Mouse (Mus musculus): ENCODE measurements around the gene Gm28374. TPM values are rescaled to one million over a fixed set of nuclear protein-coding genes. Genes with fewer than 3 reads are reported as not detected.

Gm28374 gene
- polyA plus RNA-seq (2015; fragmentation: Nextera tagmentation; extraction: Ambion mirVana), result 0.75 TPM in 1 of 2 replicates, not detected in the other

DNA sequence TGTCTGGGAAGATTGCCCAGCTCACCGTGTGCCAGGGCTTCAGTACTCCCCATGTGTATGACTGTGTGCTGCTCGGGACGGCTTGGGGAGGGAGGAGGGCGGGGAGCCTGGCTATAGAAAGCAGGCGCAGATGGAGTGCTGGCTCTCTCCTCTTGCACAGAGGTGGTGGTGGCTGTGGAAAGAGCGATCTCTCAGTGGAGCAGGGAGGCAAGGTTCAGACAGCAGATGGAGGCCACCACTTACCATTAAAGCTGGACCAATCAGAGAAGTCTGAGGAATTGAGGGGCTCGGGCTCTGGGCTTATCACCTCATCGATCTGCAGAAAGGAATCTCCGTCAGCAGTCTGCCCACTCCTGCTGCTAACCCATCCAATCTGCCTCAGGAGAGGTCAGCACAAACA lies at the start of gene Gm28374:
Gene Gm28374, minus strand, starts transcription at position 101 of the 400 bp plus-strand sequence.

DNA sequence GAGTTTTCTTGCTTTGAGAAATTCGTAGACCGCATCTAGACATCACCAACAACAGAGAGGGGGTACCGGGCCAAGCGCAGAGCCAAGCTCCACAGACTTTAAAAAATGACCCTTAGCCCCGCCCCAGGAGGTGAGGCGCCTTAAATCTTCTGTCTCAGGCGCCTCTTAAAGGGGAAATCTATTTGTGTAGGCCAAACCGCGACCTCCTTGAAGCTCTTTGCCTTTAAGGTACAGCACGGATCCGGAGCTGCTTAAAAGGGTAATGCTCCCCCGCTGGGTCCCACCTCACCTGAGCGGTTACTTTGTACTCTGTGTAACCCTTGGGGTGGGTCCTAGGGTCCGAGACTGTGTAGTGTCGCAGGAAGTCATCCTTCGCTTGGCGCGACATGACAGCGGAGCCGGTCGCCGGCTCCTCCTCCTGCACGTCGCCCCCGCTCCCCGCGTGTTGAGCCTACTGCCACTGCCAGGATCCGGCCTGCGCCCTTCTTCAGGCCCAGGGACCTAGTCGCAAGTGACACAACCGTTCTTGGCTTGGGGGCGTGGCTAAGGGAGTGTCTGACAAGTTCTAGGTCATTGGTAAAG lies 45.8 kb upstream of the Gm28374 start, which contains the start of gene Snx15:
Gene Snx15, minus strand, starts transcription at position 545 of the 582 bp plus-strand sequence.

DNA sequence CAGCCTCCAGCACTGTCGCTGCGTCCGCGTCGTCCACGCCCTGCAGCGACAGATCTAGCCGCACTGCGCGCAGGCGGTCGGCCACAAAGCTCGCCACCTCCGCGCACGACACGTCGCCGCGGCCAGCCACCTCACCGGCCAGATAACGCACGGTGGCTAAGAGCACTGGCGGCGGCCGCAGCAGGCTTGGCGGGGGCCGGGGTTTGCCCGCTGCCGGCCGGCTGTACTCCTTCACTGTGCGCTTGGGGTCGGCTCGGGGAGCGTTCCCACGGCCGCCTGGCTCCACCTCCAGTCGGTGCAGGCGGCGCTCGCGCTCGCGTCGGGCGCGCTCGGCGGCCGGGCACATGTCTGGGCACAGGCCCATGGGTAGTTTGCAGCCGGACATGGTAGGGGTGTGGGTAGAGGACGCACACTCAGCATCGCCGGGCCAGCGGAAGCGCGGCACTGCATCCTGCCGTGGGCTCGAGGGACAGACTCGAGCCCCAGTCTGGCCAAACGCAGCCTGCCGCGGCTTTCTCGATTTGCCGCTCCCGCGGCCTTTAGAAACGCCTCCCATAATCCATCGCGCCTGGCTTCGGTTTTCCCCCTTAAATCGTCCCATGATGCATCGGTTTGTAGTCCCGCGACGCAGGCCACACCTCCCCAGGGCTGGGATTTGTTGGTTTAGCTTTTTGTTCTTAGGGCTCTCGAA lies 36.1 kb upstream of the Gm28374 start, which contains the start of gene Sac3d1:
Gene Sac3d1, minus strand, starts transcription at position 665 of the 691 bp plus-strand sequence.

DNA sequence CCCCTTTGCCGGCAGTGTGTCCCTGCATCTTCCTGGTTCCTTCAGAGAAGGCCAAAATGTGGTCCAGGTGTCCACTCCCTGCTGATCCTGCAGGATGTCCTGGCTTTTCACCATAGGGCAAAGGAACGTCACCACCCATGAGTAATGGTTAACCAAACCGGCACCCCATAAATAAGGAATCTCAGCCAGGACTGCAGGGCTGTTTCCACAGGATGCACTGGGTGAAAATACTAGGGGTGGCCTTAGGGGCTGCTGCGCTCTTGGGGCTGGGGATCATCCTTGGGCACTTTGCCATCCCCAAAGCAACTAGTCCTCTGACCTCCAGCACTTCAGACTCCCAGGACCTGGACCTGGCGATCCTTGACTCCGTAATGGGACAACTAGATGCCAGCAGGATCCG lies 23.5 kb upstream of the Gm28374 start, which contains the start of gene Naaladl1:
Gene Naaladl1, plus strand, starts transcription at position 197 of the 400 bp plus-strand sequence.

DNA sequence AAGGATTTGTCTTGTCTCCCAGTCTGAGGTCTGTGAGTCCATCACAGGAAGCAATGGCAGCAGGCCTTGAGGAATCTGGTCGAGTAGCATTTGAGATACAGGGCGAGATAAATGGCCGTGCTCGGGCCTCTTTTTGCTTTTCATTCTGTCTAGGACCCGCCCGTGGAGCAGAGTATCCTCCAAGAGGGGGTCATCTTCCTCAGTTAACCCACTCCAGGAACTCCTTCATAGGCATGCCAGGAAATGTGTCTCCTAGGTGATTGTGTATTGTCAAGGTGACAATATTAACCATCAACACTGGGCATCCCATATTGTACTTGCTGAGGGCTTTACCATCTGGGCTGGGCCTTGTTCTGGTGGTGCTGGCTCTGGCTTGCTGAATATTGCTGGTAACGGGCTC lies 12.1 kb upstream of the Gm28374 start, which contains the start of gene AC131692.1:
Gene AC131692.1, plus strand, starts transcription at position 301 of the 400 bp plus-strand sequence.

DNA sequence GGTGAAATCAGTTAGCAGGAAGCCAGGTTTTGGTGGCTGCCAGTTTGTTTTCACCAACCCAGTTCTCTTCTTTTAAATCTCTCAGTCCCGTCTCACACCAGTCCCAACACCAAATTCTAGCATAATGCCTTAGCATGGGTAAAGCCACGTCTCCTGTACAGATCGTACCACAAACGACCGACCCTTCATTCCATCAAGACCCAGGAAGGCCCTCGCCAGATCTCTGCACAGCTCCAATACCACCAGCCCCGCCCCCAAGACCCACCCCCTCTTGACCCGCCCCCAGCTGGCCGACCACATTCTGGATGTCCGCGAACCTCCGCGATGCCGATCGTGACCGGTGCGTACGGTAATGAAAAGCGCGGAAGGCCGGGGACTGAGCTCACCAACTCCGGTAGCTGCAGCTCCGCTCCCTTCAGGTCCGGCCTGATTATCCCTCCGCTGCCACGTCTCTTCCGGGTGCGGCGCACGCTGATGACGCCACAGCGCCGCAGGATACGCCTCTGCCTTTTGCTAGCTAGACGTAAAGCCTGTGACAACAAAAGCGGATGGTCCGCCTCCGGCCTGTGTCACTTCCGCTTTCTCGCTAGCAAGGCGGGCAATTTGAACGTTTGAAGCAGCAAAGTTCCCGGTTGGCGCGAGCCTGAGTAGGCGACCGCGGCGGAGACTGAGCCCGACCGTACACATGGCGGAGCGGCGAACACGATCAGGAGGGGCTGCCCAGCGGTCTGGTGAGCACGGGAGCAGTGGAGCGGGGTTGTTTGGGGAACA lies 2.6 kb upstream of the Gm28374 start, which contains the start of the genes Zfpl1 and Cdca5:
Gene Zfpl1, minus strand, starts transcription at position 479 of the 771 bp plus-strand sequence.
Gene Cdca5, plus strand, starts transcription at position 506 of the 771 bp plus-strand sequence.

DNA sequence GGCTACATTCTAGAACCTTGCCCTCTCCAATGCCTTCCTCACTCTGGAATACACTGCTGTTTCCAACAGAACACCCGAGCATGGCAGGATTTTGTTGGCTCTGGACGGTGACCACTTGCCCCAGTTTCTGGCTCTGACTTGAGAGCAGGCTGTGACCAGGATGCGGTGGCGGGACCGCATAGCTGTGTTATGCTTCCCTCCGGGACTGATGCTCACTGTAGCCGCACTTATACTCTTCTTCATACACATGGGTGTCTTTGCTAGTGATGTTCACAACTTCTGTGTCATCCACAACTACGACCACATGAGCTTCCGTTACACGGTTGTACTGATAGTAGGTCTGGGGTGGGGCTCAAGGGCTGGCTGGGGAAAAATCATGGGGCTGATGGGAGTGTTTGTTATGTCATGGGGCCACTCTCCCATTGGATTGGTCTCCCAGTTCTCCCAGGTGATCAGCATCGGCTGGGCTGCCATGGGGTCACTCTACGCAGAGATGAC lies 2.0 kb downstream of the Gm28374 start, which contains the start of gene Tmem262:
Gene Tmem262, plus strand, starts transcription at position 51 of the 498 bp plus-strand sequence.

DNA sequence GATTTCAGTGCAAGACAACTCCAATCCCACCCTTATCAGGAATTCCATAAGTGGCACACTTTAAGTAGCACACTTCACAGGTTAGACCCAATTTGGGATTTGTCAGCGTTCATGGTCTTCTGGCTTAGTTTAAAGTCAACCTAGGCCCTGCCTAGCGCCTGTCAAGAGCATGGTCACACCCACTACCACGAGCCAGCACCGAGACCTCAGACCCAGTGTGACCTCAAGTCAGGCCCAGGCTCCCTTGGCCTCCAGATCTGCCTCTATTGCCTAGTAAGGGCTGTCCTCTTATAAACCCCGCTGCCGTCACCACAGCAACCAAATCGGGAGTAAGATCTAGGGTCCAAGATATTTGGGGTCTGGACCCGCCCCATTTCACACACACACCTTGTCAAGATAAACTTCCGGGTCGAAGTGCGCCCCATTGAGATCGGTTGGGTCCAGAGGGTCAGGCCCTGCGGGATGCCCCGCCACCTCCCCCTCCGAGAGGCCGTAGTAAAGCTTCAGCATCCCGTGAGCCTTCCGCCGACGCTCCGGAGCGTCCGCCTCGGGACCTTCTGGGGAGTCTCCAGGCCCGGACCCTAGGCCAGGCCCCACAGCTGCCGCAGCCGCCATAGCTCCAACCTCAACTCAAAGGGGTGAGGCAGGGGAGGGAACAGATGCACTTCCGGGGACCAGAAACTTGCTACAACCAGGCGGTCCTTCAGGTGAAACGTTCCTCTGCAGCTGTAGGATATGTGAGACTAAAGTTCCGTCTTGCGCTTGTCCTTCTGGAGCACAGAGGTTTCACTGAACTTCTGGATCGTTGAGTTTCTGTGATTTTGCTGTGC lies 5.3 kb downstream of the Gm28374 start, which contains the start of gene Vps51:
Gene Vps51, minus strand, starts transcription at position 668 of the 830 bp plus-strand sequence.

DNA sequence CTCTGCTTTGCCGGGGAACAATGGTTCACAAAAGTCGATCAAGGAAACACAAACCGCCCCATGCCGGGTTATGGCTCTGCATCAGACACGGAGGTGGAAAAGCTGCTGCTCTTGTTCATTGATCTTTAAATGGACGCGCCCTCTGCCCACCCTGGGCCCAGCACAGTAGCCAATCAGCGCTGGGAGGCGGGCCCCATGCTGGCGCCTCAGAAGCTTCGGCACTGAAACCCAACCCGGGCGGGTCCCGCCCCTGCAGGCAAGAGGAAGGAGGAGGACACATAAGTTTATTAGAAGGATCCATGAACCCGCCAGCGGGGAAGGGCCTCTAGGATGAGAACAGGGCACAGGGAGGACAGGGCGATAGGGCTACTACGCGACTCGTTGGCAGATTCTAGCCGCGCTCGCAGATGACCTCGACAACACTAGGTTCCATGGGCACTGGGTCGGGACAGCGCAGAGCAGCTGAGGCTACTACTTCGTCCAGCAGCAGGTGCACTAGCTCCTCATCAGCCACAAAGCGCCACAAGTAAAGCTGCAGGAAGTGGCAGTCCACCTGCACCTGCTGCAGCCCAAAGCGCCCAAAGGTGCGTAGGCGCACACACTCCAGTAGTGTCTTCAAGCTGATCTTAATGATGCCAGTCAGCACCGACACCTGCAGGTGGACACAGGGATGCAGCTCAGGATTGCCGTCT lies 14.2 kb downstream of the Gm28374 start, which contains the start of gene Tm7sf2:
Gene Tm7sf2, minus strand, starts transcription at position 650 of the 692 bp plus-strand sequence.

DNA sequence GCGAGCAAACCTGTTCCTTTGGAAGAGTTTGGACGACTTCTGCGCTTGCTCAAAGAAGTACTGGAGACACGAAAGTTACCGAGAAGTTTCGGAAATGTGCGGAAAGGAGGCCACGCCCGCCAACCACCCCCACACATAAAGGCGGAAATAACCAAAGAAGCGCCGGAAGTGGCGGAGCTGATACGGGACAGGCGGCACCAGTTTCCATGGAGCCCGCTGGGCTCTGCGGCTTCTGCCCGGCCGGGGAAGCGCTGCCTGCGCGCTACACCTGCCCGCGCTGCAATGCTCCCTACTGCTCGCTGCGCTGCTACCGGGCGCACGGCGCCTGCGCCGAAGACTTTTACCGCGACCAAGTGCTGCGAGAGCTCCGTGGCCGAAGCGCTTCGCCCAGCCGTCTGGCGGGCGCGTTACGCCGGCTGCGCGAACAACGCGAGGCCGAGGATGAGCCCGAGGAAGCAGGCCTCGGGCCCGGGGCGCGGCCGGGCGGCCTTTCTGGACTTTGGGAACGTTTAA lies 21.0 kb downstream of the Gm28374 start, which contains the start of gene Znhit2:
Gene Znhit2, plus strand, starts transcription at position 172 of the 513 bp plus-strand sequence.

DNA sequence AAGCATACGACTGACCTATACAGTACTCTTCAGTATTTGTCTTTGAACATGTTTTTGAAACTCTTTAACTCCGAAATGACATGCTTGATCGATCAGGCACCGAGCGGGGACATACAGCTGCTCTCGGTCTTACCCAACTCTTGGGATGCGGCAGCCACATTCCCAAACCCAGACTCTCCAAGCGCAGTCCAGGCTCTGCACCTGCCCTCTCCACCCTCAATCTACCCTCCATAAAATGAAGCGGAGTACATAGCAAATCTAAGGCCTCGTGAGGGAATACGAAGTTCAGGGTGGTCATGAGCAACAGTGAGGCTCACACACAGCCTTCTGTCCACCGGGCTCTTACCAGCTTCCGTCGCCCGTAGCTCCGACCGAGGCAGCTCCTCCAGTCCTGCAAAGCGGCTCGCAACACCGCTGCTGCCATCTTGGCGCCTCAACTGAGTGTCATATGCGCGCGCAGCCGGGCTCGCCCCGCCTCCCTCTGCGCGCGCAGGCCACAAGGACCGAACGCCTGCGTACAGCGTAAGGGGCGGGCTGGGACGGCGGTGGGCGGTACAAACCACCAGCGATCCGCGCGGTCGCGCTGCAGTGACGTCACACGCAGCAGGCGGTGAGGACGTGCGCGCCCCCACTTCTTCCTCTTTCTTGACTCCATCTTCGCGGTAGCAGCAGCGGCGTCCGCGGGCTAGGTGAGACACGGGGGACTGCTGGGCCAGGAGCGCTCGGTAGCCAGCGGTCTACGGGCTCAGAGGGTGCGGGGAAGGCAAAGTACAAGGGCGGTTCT lies 24.6 kb downstream of the Gm28374 start, which contains the start of the genes Mrpl49 and Fau:
Gene Mrpl49, minus strand, starts transcription at position 473 of the 784 bp plus-strand sequence.
Gene Fau, plus strand, starts transcription at position 532 of the 784 bp plus-strand sequence.

DNA sequence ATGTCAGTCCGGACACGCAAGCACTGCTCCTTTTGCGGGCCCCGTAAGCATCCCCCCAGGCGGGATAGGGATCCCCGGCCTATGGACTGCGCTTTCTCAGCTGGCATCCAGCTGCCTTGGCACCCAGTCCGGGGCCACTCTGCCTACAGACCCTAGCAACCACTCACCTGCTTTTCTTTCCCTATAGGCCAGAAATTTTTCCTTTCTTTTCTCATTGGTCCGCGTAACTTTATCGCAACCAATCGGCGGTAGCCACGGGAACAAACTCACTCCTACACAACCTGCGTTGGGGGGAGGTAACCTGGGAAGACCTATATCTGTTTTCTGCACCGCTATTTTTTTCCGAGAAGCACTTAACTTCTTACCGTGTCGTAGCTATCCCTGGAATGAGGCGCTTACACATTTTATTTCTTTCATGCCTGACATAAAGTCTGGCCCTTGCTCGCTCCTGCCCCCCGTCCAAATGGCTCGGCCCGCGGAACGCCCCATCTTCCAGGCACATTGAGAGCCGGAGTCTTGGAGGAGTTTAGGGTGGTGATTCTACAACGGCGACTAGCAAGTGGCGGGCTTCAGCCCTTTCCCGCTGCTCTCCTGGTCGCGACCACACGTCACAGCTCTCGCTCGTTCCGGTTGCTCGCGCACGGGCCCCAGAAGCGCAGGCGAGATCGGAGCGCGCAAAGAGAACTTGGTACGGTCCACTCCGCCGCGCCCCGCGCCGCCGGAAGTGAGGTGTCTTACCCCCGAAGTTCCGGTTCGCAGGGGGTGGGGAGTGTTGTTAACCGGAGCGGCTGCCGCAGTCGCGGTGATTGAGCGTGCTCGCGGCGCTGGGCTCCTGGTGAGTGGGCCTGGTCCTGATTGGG lies 35.5 kb downstream of the Gm28374 start, which contains the start of gene Syvn1:
Gene Syvn1, plus strand, starts transcription at position 283 of the 860 bp plus-strand sequence.

Small RNAs within 50 kb of the gene (microRNA-seq; reads per million reads assigned to microRNA genes)
- gene Mir6988, result 2.3 reads per million

Other genes starting within 250 kb of the Gm28374 start
- 12.2 and 12.5 TPM in 2 replicates for gene Frmd8, start 207.0 kb downstream of the Gm28374 start, polyA plus RNA-seq (2015; fragmentation: Nextera tagmentation; extraction: Ambion mirVana)
- 2.9 TPM in 2 replicates for gene Slc25a45, start 204.4 kb downstream of the Gm28374 start, polyA plus RNA-seq (2015; fragmentation: Nextera tagmentation; extraction: Ambion mirVana)
- 6.3 and 8.0 TPM in 2 replicates for gene Tigd3, start 188.1 kb downstream of the Gm28374 start, polyA plus RNA-seq (2015; fragmentation: Nextera tagmentation; extraction: Ambion mirVana)
- gene Dpf2, start 169.2 kb downstream of the Gm28374 start, polyA plus RNA-seq (2015; fragmentation: Nextera tagmentation; extraction: Ambion mirVana), result 49.1 and 55.8 TPM in 2 replicates
- 18.7 and 21.8 TPM in 2 replicates for gene Cdc42ep2, start 157.4 kb downstream of the Gm28374 start, polyA plus RNA-seq (2015; fragmentation: Nextera tagmentation; extraction: Ambion mirVana)
- 15.5 and 17.6 TPM in 2 replicates for gene Pola2, start 118.1 kb downstream of the Gm28374 start, polyA plus RNA-seq (2015; fragmentation: Nextera tagmentation; extraction: Ambion mirVana)
- not detected in 2 replicates for gene Slc22a20, start 96.1 kb downstream of the Gm28374 start, polyA plus RNA-seq (2015; fragmentation: Nextera tagmentation; extraction: Ambion mirVana)
- 5.2 and 5.8 TPM in 2 replicates for gene Capn1, start 66.4 kb downstream of the Gm28374 start, polyA plus RNA-seq (2015; fragmentation: Nextera tagmentation; extraction: Ambion mirVana)
- 28.0 and 31.6 TPM in 2 replicates for gene Syvn1, start 35.7 kb downstream of the Gm28374 start, polyA plus RNA-seq (2015; fragmentation: Nextera tagmentation; extraction: Ambion mirVana)
- 51.3 and 60.2 TPM in 2 replicates for gene Mrpl49, start 24.5 kb downstream of the Gm28374 start, polyA plus RNA-seq (2015; fragmentation: Nextera tagmentation; extraction: Ambion mirVana)
- gene Fau, start 24.4 kb downstream of the Gm28374 start, polyA plus RNA-seq (2015; fragmentation: Nextera tagmentation; extraction: Ambion mirVana), result 603 and 680 TPM in 2 replicates
- gene Znhit2, start 21.1 kb downstream of the Gm28374 start, polyA plus RNA-seq (2015; fragmentation: Nextera tagmentation; extraction: Ambion mirVana), result 44.4 and 45.4 TPM in 2 replicates
- gene Tm7sf2, start 13.9 kb downstream of the Gm28374 start, polyA plus RNA-seq (2015; fragmentation: Nextera tagmentation; extraction: Ambion mirVana), result 53.5 and 57.5 TPM in 2 replicates
- gene Vps51, start 5.0 kb downstream of the Gm28374 start, polyA plus RNA-seq (2015; fragmentation: Nextera tagmentation; extraction: Ambion mirVana), result 76.7 and 77.3 TPM in 2 replicates
- gene Tmem262, start 2.2 kb downstream of the Gm28374 start, polyA plus RNA-seq (2015; fragmentation: Nextera tagmentation; extraction: Ambion mirVana), result not detected in 2 replicates
- 75.3 and 75.4 TPM in 2 replicates for gene Zfpl1, start 2.7 kb upstream of the Gm28374 start, polyA plus RNA-seq (2015; fragmentation: Nextera tagmentation; extraction: Ambion mirVana)
- 2.8 and 3.1 TPM in 2 replicates for gene Cdca5, start 2.7 kb upstream of the Gm28374 start, polyA plus RNA-seq (2015; fragmentation: Nextera tagmentation; extraction: Ambion mirVana)
- not detected in 2 replicates for gene AC131692.1, start 12.2 kb upstream of the Gm28374 start, polyA plus RNA-seq (2015; fragmentation: Nextera tagmentation; extraction: Ambion mirVana)
- gene Naaladl1, start 23.5 kb upstream of the Gm28374 start, polyA plus RNA-seq (2015; fragmentation: Nextera tagmentation; extraction: Ambion mirVana), result 0.27 TPM in 2 replicates
- 53.9 and 58.0 TPM in 2 replicates for gene Sac3d1, start 36.4 kb upstream of the Gm28374 start, polyA plus RNA-seq (2015; fragmentation: Nextera tagmentation; extraction: Ambion mirVana)
- gene Snx15, start 46.0 kb upstream of the Gm28374 start, polyA plus RNA-seq (2015; fragmentation: Nextera tagmentation; extraction: Ambion mirVana), result 51.8 and 61.0 TPM in 2 replicates
- gene Batf2, start 58.7 kb upstream of the Gm28374 start, polyA plus RNA-seq (2015; fragmentation: Nextera tagmentation; extraction: Ambion mirVana), result 0.18 TPM in 1 of 2 replicates, not detected in the other
- 163 TPM in 2 replicates for gene Arl2, start 59.3 kb upstream of the Gm28374 start, polyA plus RNA-seq (2015; fragmentation: Nextera tagmentation; extraction: Ambion mirVana)
- gene Majin, start 102.1 kb upstream of the Gm28374 start, polyA plus RNA-seq (2015; fragmentation: Nextera tagmentation; extraction: Ambion mirVana), result not detected in 2 replicates
- 0.67 and 0.69 TPM in 2 replicates for gene Gpha2, start 144.1 kb upstream of the Gm28374 start, polyA plus RNA-seq (2015; fragmentation: Nextera tagmentation; extraction: Ambion mirVana)
- 150 and 175 TPM in 2 replicates for gene Ppp2r5b, start 153.6 kb upstream of the Gm28374 start, polyA plus RNA-seq (2015; fragmentation: Nextera tagmentation; extraction: Ambion mirVana)
- 8.0 and 12.7 TPM in 2 replicates for gene Atg2a, start 159.4 kb upstream of the Gm28374 start, polyA plus RNA-seq (2015; fragmentation: Nextera tagmentation; extraction: Ambion mirVana)
- gene Ehd1, start 194.5 kb upstream of the Gm28374 start, polyA plus RNA-seq (2015; fragmentation: Nextera tagmentation; extraction: Ambion mirVana), result 66.0 and 70.7 TPM in 2 replicates
- gene Cdc42bpg, start 224.2 kb upstream of the Gm28374 start, polyA plus RNA-seq (2015; fragmentation: Nextera tagmentation; extraction: Ambion mirVana), result 0.28 and 0.34 TPM in 2 replicates

Measured in neural tube, postnatal 0 days (tissue).